Comparison of ENCODE assay signal across 10 mouse cellular contexts in genomic region chr7:12422855-12423254, GRCm38 (mm10). TPM values are rescaled to one million over a fixed set of nuclear protein-coding genes. Genes with fewer than 3 reads are reported as not detected.
DNase-seq lines count a peak whose midpoint lies in the region; ATAC-seq and TF ChIP-seq lines count a peak whose summit lies in the region.
"Had no signal": no experiment of that assay in that cellular context is flagged by ENCODE, and none has a peak within 500 bp of the region (broad histone marks: within the 10 kb centered on the region; RNA-seq: fewer than 3 reads in every experiment).

No protein-coding gene starts in this region.

- H3K4me1 ChIP-seq in lung, embryonic 14.5 days (ENCODE audit: insufficient read depth): no peaks in the 10 kb centered on the region; the same call in 1 of the 2 replicates
- peaks cover 7% of the 10 kb centered on the region for H3K4me1 ChIP-seq in forebrain, embryonic 14.5 days (ENCODE audit: control insufficient read depth, insufficient read depth, low read length)
- peaks cover 8% of the 10 kb centered on the region; the same call in 1 of the 2 replicates for H3K4me1 ChIP-seq in limb, embryonic 12.5 days (replicated peaks)
- H3K4me1 ChIP-seq in neural tube, embryonic 14.5 days (ENCODE audit: control insufficient read depth, insufficient read depth, low read length): peaks cover 9% of the 10 kb centered on the region

- H3K4me2 ChIP-seq in lung, embryonic 14.5 days: peak overlapping the region; percentile 74
- H3K4me2 ChIP-seq in forebrain, embryonic 14.5 days (ENCODE audit: low read length): peak overlapping the region; percentile 55; the same call in 1 of the 2 replicates
- H3K4me2 ChIP-seq in limb, embryonic 12.5 days: no peak overlapping the region
- H3K4me2 ChIP-seq in neural tube, embryonic 14.5 days (ENCODE audit: low read depth, low read length): peak overlapping the region; percentile 45; the same call in 1 of the 2 replicates

- H3K4me3 ChIP-seq in lung, embryonic 14.5 days (ENCODE audit: low read depth, low read length): peak overlapping the region; percentile 59
- H3K4me3 ChIP-seq in forebrain, embryonic 14.5 days (ENCODE audit: low read depth, low read length): peak overlapping the region; percentile 56
- H3K4me3 ChIP-seq in limb, embryonic 12.5 days (replicated peaks): peak overlapping the region; percentile 56
- H3K4me3 ChIP-seq in neural tube, embryonic 14.5 days (ENCODE audit: low read depth, low read length): peak overlapping the region; percentile 59

- 52% methylated on average over 3 of the region's 3 CpGs for WGBS in lung, embryonic 14.5 days
- 60% methylated on average over 3 of the region's 3 CpGs for WGBS in forebrain, embryonic 14.5 days
- 62% methylated on average over 3 of the region's 3 CpGs for WGBS in limb, embryonic 12.5 days
- 61% methylated on average over 3 of the region's 3 CpGs for WGBS in neural tube, embryonic 14.5 days

- DNase-seq in lung, embryonic 14.5 days: no peak
- DNase-seq in lung, postnatal 25 days (ENCODE audit: low spot score): no peak
- DNase-seq in forebrain, embryonic 14.5 days (ENCODE audit: low spot score): no peak
- DNase-seq in gastrocnemius, adult 18-20 months (ENCODE audit: low spot score): no peak
- DNase-seq in layer of hippocampus, adult 18-20 months (ENCODE audit: low spot score in 2 of 2): no peak
- DNase-seq in kidney, postnatal 4 days: no peak

- no peaks in the 10 kb centered on the region for H3K36me3 ChIP-seq in lung, embryonic 14.5 days (ENCODE audit: insufficient read depth)
- H3K36me3 ChIP-seq in forebrain, embryonic 14.5 days (ENCODE audit: control insufficient read depth, insufficient read depth, low read length): 0 out of 2 replicates have a peak, but pooled peaks cover 4% of the 10 kb centered on the region
- peaks cover 19% of the 10 kb centered on the region for H3K36me3 ChIP-seq in limb, embryonic 12.5 days
- no peaks in the 10 kb centered on the region for H3K36me3 ChIP-seq in neural tube, embryonic 14.5 days (ENCODE audit: control insufficient read depth, insufficient read depth, low read length)

- TF ChIP-seq CTCF in lung, embryonic 14.5 days (IDR thresholded peaks at IDR 0.05; ENCODE audit: low read depth): no peak

- no peak overlapping the region for H3K27ac ChIP-seq in lung, embryonic 14.5 days (ENCODE audit: low read depth)
- H3K27ac ChIP-seq in forebrain, embryonic 14.5 days (ENCODE audit: low read depth, low read length): no peak overlapping the region
- no peak overlapping the region for H3K27ac ChIP-seq in limb, embryonic 12.5 days
- H3K27ac ChIP-seq in neural tube, embryonic 14.5 days (ENCODE audit: low read depth, low read length): no peak overlapping the region

- no peaks in the 10 kb centered on the region for H3K9me3 ChIP-seq in lung, embryonic 14.5 days (ENCODE audit: low read depth, low read length)
- 0 out of 2 replicates have a peak, but pooled peaks cover 3% of the 10 kb centered on the region for H3K9me3 ChIP-seq in forebrain, embryonic 14.5 days (replicated peaks; ENCODE audit: control insufficient read depth, low read length)
- 0 out of 2 replicates have a peak, but pooled peaks cover 4% of the 10 kb centered on the region for H3K9me3 ChIP-seq in limb, embryonic 12.5 days
- H3K9me3 ChIP-seq in neural tube, embryonic 14.5 days (ENCODE audit: control insufficient read depth, low read length): no peaks in the 10 kb centered on the region

- H3K27me3 ChIP-seq in lung, embryonic 14.5 days (ENCODE audit: insufficient read depth, low read length): no peaks in the 10 kb centered on the region
- no peaks in the 10 kb centered on the region for H3K27me3 ChIP-seq in forebrain, embryonic 14.5 days (replicated peaks; ENCODE audit: control insufficient read depth, insufficient read depth, low read length)
- H3K27me3 ChIP-seq in limb, embryonic 12.5 days: no peaks in the 10 kb centered on the region
- H3K27me3 ChIP-seq in neural tube, embryonic 14.5 days (ENCODE audit: control insufficient read depth, insufficient read depth, low read length): no peaks in the 10 kb centered on the region

- peak; percentile 25; the same call in 1 of the 2 replicates for ATAC-seq in lung, embryonic 14.5 days (ENCODE audit: insufficient read depth)
- ATAC-seq in forebrain, embryonic 14.5 days: no peak; the same call in 1 of the 2 replicates
- peak; percentile 50; the same call in 1 of the 2 replicates for ATAC-seq in limb, embryonic 12.5 days (ENCODE audit: insufficient number of reproducible peaks, insufficient read depth, low FRiP score, low TSS enrichment, low read depth)
- ATAC-seq in neural tube, embryonic 14.5 days (ENCODE audit: low read depth): peak; percentile 44

- H3K9ac ChIP-seq in lung, embryonic 14.5 days: no peak overlapping the region
- no peak overlapping the region for H3K9ac ChIP-seq in forebrain, embryonic 14.5 days (ENCODE audit: low read length)
- H3K9ac ChIP-seq in limb, embryonic 12.5 days (replicated peaks): no peak overlapping the region
- H3K9ac ChIP-seq in neural tube, embryonic 14.5 days (replicated peaks; ENCODE audit: low read depth, low read length): no peak overlapping the region

RNA-seq across cellular contexts. Expression of gene Zfp551, which starts 0.3 kb away (rescaled TPM):
- polyA plus RNA-seq in lung, embryonic 14.5 days (2014; fragmentation: Nextera tagmentation; extraction: Ambion mirVana): 4.1 and 4.5 TPM in 2 replicates
- 8.4 and 11.7 TPM in 2 replicates for polyA plus RNA-seq in forebrain, embryonic 14.5 days (2014; fragmentation: Nextera tagmentation; extraction: Ambion mirVana)
- polyA plus RNA-seq in limb, embryonic 12.5 days (2016; fragmentation: Nextera tagmentation; extraction: Ambion mirVana): 4.6 and 5.8 TPM in 2 replicates
- polyA plus RNA-seq in neural tube, embryonic 14.5 days (2014; fragmentation: Nextera tagmentation; extraction: Ambion mirVana): 12.0 and 12.9 TPM in 2 replicates
- total RNA-seq in gastrocnemius, adult 18-20 months (2021): 1 to 10 TPM; 1.2 to 1.6 TPM
- total RNA-seq in layer of hippocampus, adult 18-20 months (2021): 10 to 100 TPM; 11.2 to 12.2 TPM

RNA-seq across cellular contexts. Expression of gene Vmn1r84, which starts 53.8 kb away (rescaled TPM):
- polyA plus RNA-seq in lung, embryonic 14.5 days (2014; fragmentation: Nextera tagmentation; extraction: Ambion mirVana): not detected in 2 replicates
- polyA plus RNA-seq in forebrain, embryonic 14.5 days (2014; fragmentation: Nextera tagmentation; extraction: Ambion mirVana): not detected in 2 replicates
- polyA plus RNA-seq in limb, embryonic 12.5 days (2016; fragmentation: Nextera tagmentation; extraction: Ambion mirVana): not detected in 2 replicates
- not detected in 2 replicates for polyA plus RNA-seq in neural tube, embryonic 14.5 days (2014; fragmentation: Nextera tagmentation; extraction: Ambion mirVana)
- not detected for total RNA-seq in gastrocnemius, adult 18-20 months (2021)
- not detected for total RNA-seq in layer of hippocampus, adult 18-20 months (2021)
- polyA plus RNA-seq: Patski; urinary bladder, adult 2 months had no signal

RNA-seq across cellular contexts. Expression of gene Zfp606, which starts 55.2 kb away (rescaled TPM):
- polyA plus RNA-seq in lung, embryonic 14.5 days (2014; fragmentation: Nextera tagmentation; extraction: Ambion mirVana): 27.6 and 28.9 TPM in 2 replicates
- 52.7 and 63.7 TPM in 2 replicates for polyA plus RNA-seq in forebrain, embryonic 14.5 days (2014; fragmentation: Nextera tagmentation; extraction: Ambion mirVana)
- polyA plus RNA-seq in limb, embryonic 12.5 days (2016; fragmentation: Nextera tagmentation; extraction: Ambion mirVana): 36.5 and 37.0 TPM in 2 replicates
- 44.7 and 50.7 TPM in 2 replicates for polyA plus RNA-seq in neural tube, embryonic 14.5 days (2014; fragmentation: Nextera tagmentation; extraction: Ambion mirVana)
- total RNA-seq in gastrocnemius, adult 18-20 months (2021): 1 to 10 TPM; 4.5 to 4.8 TPM
- 10 to 100 TPM; 11.1 to 11.3 TPM for total RNA-seq in layer of hippocampus, adult 18-20 months (2021)
